Mouse (Mus musculus) testis, adult 2 months (tissue): Measurements from ENCODE around the gene Ptprt.

Source experiments
- CTCF ChIP-seq: fragments of 200-500 bp; IDR thresholded peaks from 2 replicates; pipeline ENCODE4 v1.5.1; 2012; ENCODE audit warnings: low read depth, mild to moderate bottlenecking, inconsistent platforms, low read length, moderate library complexity; ENCODE audit not compliant: control insufficient read depth, insufficient read depth, insufficient replicate concordance
- POLR2A ChIP-seq: fragments of 200-500 bp; IDR thresholded peaks from 2 replicates; pipeline ENCODE4 v1.6.1; 2012; ENCODE audit warnings: low read depth, mild to moderate bottlenecking, inconsistent platforms, low read length, moderate library complexity; ENCODE audit not compliant: control insufficient read depth

DNA sequence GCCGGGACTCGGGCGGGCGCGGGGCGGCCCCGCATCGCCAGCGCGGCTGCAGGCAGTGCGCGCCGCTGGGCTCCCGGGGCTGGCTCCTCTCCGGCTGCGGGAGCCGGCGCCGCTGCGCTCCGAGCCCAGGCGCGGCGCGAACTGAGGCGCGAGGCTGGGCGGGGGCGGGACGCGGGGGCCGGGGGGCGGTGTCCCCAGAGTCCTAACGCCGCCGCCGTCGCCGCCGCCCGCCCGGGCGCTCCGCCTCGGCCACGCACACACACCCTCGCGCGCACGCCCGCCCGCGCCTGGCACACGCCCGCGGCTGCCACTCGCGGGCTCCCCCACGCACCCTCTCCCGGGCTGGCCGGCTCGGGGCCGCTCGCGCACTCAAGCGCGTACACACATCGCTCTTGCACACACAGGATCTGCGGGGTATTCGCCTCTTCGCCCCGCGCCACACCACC lies at the start of gene Ptprt:
- TF ChIP-seq CTCF: no peak
- no peak for TF ChIP-seq POLR2A
